Mouse (Mus musculus) intestine, embryonic 16.5 days (tissue): ENCODE results near the gene Catsper1. TPM values are rescaled to one million over a fixed set of nuclear protein-coding genes. Genes with fewer than 3 reads are reported as not detected.
A peak's percentile ranks its signal among the peaks of the same experiment; 100 is the strongest.

Experiments
- ATAC-seq: fragments of 200-750 bp; cut with Nextera tagmentation; 2 replicates; pipeline ENCODE4 v1.8.0; 2017; ENCODE audit warnings: moderate TSS enrichment, moderate library complexity
- H3K27ac ChIP-seq: fragments of 300-500 bp; sonication (generic); 2 replicates; pipeline ENCODE4 v1.5.1; 2014; ENCODE audit warnings: mild to moderate bottlenecking, low read length
- H3K27me3 ChIP-seq: fragments of 300-500 bp; sonication (generic); replicated peaks from 2 replicates; pipeline ENCODE4 v1.6.1; 2014; ENCODE audit warnings: low read length, control low read depth, mixed read lengths; ENCODE audit not compliant: control insufficient read depth, insufficient read depth
- H3K36me3 ChIP-seq: fragments of 300-500 bp; sonication (generic); 2 replicates; pipeline ENCODE4 v1.6.1; 2014; ENCODE audit warnings: low read length, control low read depth; ENCODE audit not compliant: control insufficient read depth, insufficient read depth
- H3K4me1 ChIP-seq: fragments of 300-500 bp; sonication (generic); 2 replicates; pipeline ENCODE4 v1.6.1; 2014; ENCODE audit warnings: low read length, control low read depth, mixed read lengths; ENCODE audit not compliant: control insufficient read depth, insufficient read depth
- H3K4me2 ChIP-seq: fragments of 300-500 bp; sonication (generic); 2 replicates; pipeline ENCODE4 v1.6.1; 2014; ENCODE audit warnings: low read depth, low read length, control low read depth
- H3K4me3 ChIP-seq: fragments of 300-500 bp; sonication (generic); 2 replicates; pipeline ENCODE4 v1.5.1; 2014; ENCODE audit warnings: mild to moderate bottlenecking, low read length
- H3K9ac ChIP-seq: fragments of 300-500 bp; sonication (generic); 2 replicates; pipeline ENCODE4 v1.6.1; 2014; ENCODE audit warnings: low read depth, low read length
- H3K9me3 ChIP-seq: fragments of 300-500 bp; sonication (generic); 2 replicates; pipeline ENCODE4 v1.6.1; 2016; ENCODE audit warnings: low read length, control low read depth; ENCODE audit not compliant: control insufficient read depth
- WGBS: fragments of 180-500 bp; shearing (Covaris S2); extraction: QIAGEN DNeasy Blood & Tissue Kit; methylation state at CpG from one replicate; pipeline ENCODE4 v1.1.7; 2014; 5-methylcytosine and 5-hydroxymethylcytosine counted together
- polyA plus RNA-seq: library from polyadenylated mRNA; unstranded; fragments of >200 nt; fragmentation: Nextera tagmentation; extraction: Ambion mirVana; gene quantifications from 2 replicates; pipeline ENCODE4 v1.2.1, GENCODE M21; 2015

Gene Catsper1
- polyA plus RNA-seq, 1 experiment from 2014 or later: not detected

- Histone ChIP-seq H3K4me2 (peak within 1 kb of the TSS; percentile 91), H3K9me3 (no peaks in the 10 kb centered on the region), H3K9ac (peak within 1 kb of the TSS; percentile 93), H3K36me3 (peaks cover 9% of the 10 kb centered on the region), H3K27me3 (no peaks in the 10 kb centered on the region), H3K4me1 (peaks cover 23% of the 10 kb centered on the region), H3K27ac (peak within 1 kb of the TSS; percentile 86), H3K4me3 (peak within 1 kb of the TSS; percentile 98)
- 2% methylated on average over 43 of the region's 43 CpGs for WGBS
- ATAC-seq: peak; percentile 90
Observed at GRCm38 (mm10) chr19:5388588-5389242, 53.2 kb downstream of the Catsper1 start, which contains the start of gene Sart1. Gene Sart1, minus strand, starts transcription at chr19:5388703.

GRCm38 (mm10) chr19:5389647-5390046 lies 54.1 kb downstream of the Catsper1 start:
- Histone ChIP-seq H3K4me3 (peak overlapping the region; percentile 98), H3K4me1 (peaks cover 23% of the 10 kb centered on the region), H3K9ac (peak overlapping the region; percentile 77), H3K9me3 (no peaks in the 10 kb centered on the region), H3K27me3 (no peaks in the 10 kb centered on the region), H3K36me3 (0 out of 2 replicates have a peak, but pooled peaks cover under 1% of the 10 kb centered on the region), H3K4me2 (peak overlapping the region; percentile 72), H3K27ac (peak overlapping the region; percentile 85)
- peak; percentile 34; the same call in 1 of the 2 replicates for ATAC-seq
- WGBS: 13% methylated on average over 12 of the region's 12 CpGs

GRCm38 (mm10) chr19:5390416-5390815 lies 54.9 kb downstream of the Catsper1 start:
- Histone ChIP-seq H3K4me3 (peak overlapping the region; percentile 98), H3K27me3 (no peaks in the 10 kb centered on the region), H3K9me3 (no peaks in the 10 kb centered on the region), H3K36me3 (no peaks in the 10 kb centered on the region), H3K4me1 (peaks cover 23% of the 10 kb centered on the region), H3K27ac (peak overlapping the region; percentile 85), H3K4me2 (peak overlapping the region; percentile 72; the same call in 1 of the 2 replicates), H3K9ac (peak overlapping the region; percentile 77; the same call in 1 of the 2 replicates)
- ATAC-seq: no peak
- WGBS: 65% methylated on average over 8 of the region's 8 CpGs

GRCm38 (mm10) chr19:5392892-5393291 lies 57.4 kb downstream of the Catsper1 start:
- Histone ChIP-seq H3K27me3 (no peaks in the 10 kb centered on the region), H3K4me2 (no peak overlapping the region), H3K4me3 (no peak overlapping the region), H3K27ac (no peak overlapping the region), H3K9me3 (no peaks in the 10 kb centered on the region), H3K36me3 (no peaks in the 10 kb centered on the region), H3K9ac (0 out of 2 replicates have a peak overlapping the region, but pooled peaks have one; percentile 33), H3K4me1 (peaks cover 8% of the 10 kb centered on the region)
- ATAC-seq: no peak
- 53% methylated on average over 4 of the region's 4 CpGs for WGBS

Other genes with a start within 250 kb of the Catsper1 start
- 155 and 176 TPM in 2 replicates for gene Yif1a, start 247.2 kb upstream of the Catsper1 start, polyA plus RNA-seq
- 8.1 and 8.3 TPM in 2 replicates for gene Cnih2, start 237.2 kb upstream of the Catsper1 start, polyA plus RNA-seq
- 241 and 244 TPM in 2 replicates for gene Rab1b, start 228.7 kb upstream of the Catsper1 start, polyA plus RNA-seq
- gene Klc2, start 217.2 kb upstream of the Catsper1 start, polyA plus RNA-seq: 12.7 and 13.6 TPM in 2 replicates
- 11.4 and 13.8 TPM in 2 replicates for gene Pacs1, start 62.6 kb upstream of the Catsper1 start, polyA plus RNA-seq
- gene Sf3b2, start 40.3 kb upstream of the Catsper1 start, polyA plus RNA-seq: 265 and 280 TPM in 2 replicates
- gene Gal3st3, start 37.4 kb upstream of the Catsper1 start, polyA plus RNA-seq: 1.5 and 1.9 TPM in 2 replicates
- gene Cst6, start 13.8 kb downstream of the Catsper1 start, polyA plus RNA-seq: 33.1 and 50.6 TPM in 2 replicates
- 60.1 and 62.7 TPM in 2 replicates for gene Eif1ad, start 31.0 kb downstream of the Catsper1 start, polyA plus RNA-seq
- 421 and 489 TPM in 2 replicates for gene Banf1, start 31.4 kb downstream of the Catsper1 start, polyA plus RNA-seq
- gene Sart1, start 53.0 kb downstream of the Catsper1 start, polyA plus RNA-seq: 60.2 and 65.6 TPM in 2 replicates
- gene Tsga10ip, start 66.8 kb downstream of the Catsper1 start, polyA plus RNA-seq: 5.9 and 6.3 TPM in 2 replicates
- gene Drap1, start 89.2 kb downstream of the Catsper1 start, polyA plus RNA-seq: 175 and 180 TPM in 2 replicates
- gene AI837181, start 89.4 kb downstream of the Catsper1 start, polyA plus RNA-seq: 10.2 and 16.8 TPM in 2 replicates
- gene Fosl1, start 111.8 kb downstream of the Catsper1 start, polyA plus RNA-seq: not detected in 2 replicates
- 5.0 and 5.4 TPM in 2 replicates for gene Ccdc85b, start 122.2 kb downstream of the Catsper1 start, polyA plus RNA-seq
- 102 and 106 TPM in 2 replicates for gene Fibp, start 124.9 kb downstream of the Catsper1 start, polyA plus RNA-seq
- 1.7 and 2.8 TPM in 2 replicates for gene Ctsw, start 132.8 kb downstream of the Catsper1 start, polyA plus RNA-seq
- gene Efemp2, start 138.2 kb downstream of the Catsper1 start, polyA plus RNA-seq: 106 and 112 TPM in 2 replicates
- gene Mus81, start 152.7 kb downstream of the Catsper1 start, polyA plus RNA-seq: 32.7 and 36.5 TPM in 2 replicates
- gene Cfl1, start 154.7 kb downstream of the Catsper1 start, polyA plus RNA-seq: 2,274 and 2,378 TPM in 2 replicates
- not detected in 2 replicates for gene 1700020D05Rik, start 168.0 kb downstream of the Catsper1 start, polyA plus RNA-seq
- 6.9 and 7.4 TPM in 2 replicates for gene Snx32, start 174.8 kb downstream of the Catsper1 start, polyA plus RNA-seq
- 24.4 and 25.6 TPM in 2 replicates for gene Ovol1, start 224.9 kb downstream of the Catsper1 start, polyA plus RNA-seq
- 10.3 and 10.8 TPM in 2 replicates for gene Ap5b1, start 232.3 kb downstream of the Catsper1 start, polyA plus RNA-seq